Mouse (Mus musculus) ES-E14 (cell line): ENCODE data around the gene Rogdi. TPM values are rescaled to one million over a fixed set of nuclear protein-coding genes. Genes with fewer than 3 reads are reported as not detected.

Experiments
- DNase-seq: peaks from one replicate; pipeline ENCODE4 v3.0.0-alpha.2; 2013; ENCODE audit warnings: low read depth, low spot score
- H3K27ac ChIP-seq: 2 replicates; pipeline ENCODE4 v1.5.1; 2012; ENCODE audit warnings: low read depth, mild to moderate bottlenecking, low read length, moderate library complexity, mixed read lengths; ENCODE audit not compliant: poor library complexity, insufficient read depth, severe bottlenecking
- H3K36me3 ChIP-seq: 2 replicates; pipeline ENCODE4 v1.6.1; 2012; ENCODE audit warnings: mild to moderate bottlenecking, low read length, moderate library complexity, mixed read lengths; ENCODE audit not compliant: control insufficient read depth, poor library complexity, insufficient read depth, severe bottlenecking
- H3K4me1 ChIP-seq, 2 experiments: fragments of 150-350 bp in 1 of 2; sonication (generic) in 1 of 2; 2 replicates each; pipeline ENCODE4 v1.6.1; 2012; ENCODE audit warnings: low read length in 2 of 2, mild to moderate bottlenecking in 1 of 2, mixed read lengths in 1 of 2; ENCODE audit not compliant: control insufficient read depth in 2 of 2, insufficient read depth in 2 of 2, poor library complexity in 1 of 2
- H3K4me3 ChIP-seq, 2 experiments: fragments of 150-350 bp in 1 of 2; sonication (generic) in 1 of 2; 2 replicates each; pipeline ENCODE4 v1.5.1; 2012; ENCODE audit warnings: low read length in 2 of 2, low read depth in 1 of 2, mild to moderate bottlenecking in 1 of 2, mixed read lengths in 1 of 2; ENCODE audit not compliant: insufficient read depth in 1 of 2, poor library complexity in 1 of 2, severe bottlenecking in 1 of 2
- H3K9ac ChIP-seq: 2 replicates; pipeline ENCODE4 v1.6.1; 2012; ENCODE audit warnings: low read depth, mild to moderate bottlenecking, low read length, mixed read lengths; ENCODE audit not compliant: poor library complexity, insufficient read depth, severe bottlenecking
- H3K9me3 ChIP-seq: fragments of 150-350 bp; sonication (generic); 2 replicates; pipeline ENCODE4 v1.6.1; 2012; ENCODE audit warnings: low read depth, mild to moderate bottlenecking, low read length; ENCODE audit not compliant: control insufficient read depth, insufficient read depth
- CHD2 ChIP-seq: IDR thresholded peaks from 2 replicates; pipeline ENCODE4 v1.6.1; 2014; ENCODE audit warnings: mild to moderate bottlenecking, low read depth, low read length, inconsistent platforms
- HCFC1 ChIP-seq: IDR thresholded peaks from 2 replicates; pipeline ENCODE4 v1.6.1; 2012; ENCODE audit warnings: low read length, inconsistent platforms, borderline replicate concordance; ENCODE audit not compliant: insufficient read depth
- MAFK ChIP-seq: IDR thresholded peaks from 2 replicates; pipeline ENCODE4 v1.6.1; 2014; ENCODE audit warnings: mild to moderate bottlenecking, low read depth, low read length, inconsistent platforms; ENCODE audit not compliant: insufficient read depth
- ZC3H11A ChIP-seq: IDR thresholded peaks from 2 replicates; pipeline ENCODE4 v1.6.1; 2012; ENCODE audit warnings: low read depth, mild to moderate bottlenecking, inconsistent platforms, low read length, borderline replicate concordance
- ZNF384 ChIP-seq: IDR thresholded peaks from 2 replicates; pipeline ENCODE4 v1.6.1; 2012; ENCODE audit warnings: low read depth, low read length, inconsistent platforms
- in situ Hi-C, 2 experiments: fragments of 600-800 bp; cut with MboI; formaldehyde crosslinking; loops; one replicate each; pipeline ENCODE4 v1.15.1; 2025; ENCODE audit warnings: low sequenced_read_pairs in 2 of 2, inconsistent platforms in 1 of 2; ENCODE audit not compliant: unreplicated experiment in 2 of 2
- total RNA-seq: library from RNA; depleted of rRNA; stranded (reverse); fragments of 300-350 nt; gene quantifications from 2 replicates; pipeline ENCODE4 v1.2.3, GENCODE M21; 2012

Rogdi gene
- total RNA-seq, 1 experiment = 18.7 TPM

- TF ChIP-seq MAFK (no peak), HCFC1 (no peak), ZNF384 (no peak), CHD2 (no peak), ZC3H11A (no peak)
- Histone ChIP-seq H3K9me3 (no peaks in the 10 kb centered on the region), H3K4me1 (no peaks in the 10 kb centered on the region), H3K36me3 (peaks cover 41% of the 10 kb centered on the region), H3K27ac (no peak overlapping the region), H3K9ac (no peak overlapping the region), H3K4me3 (no peak overlapping the region)
- DNase-seq = no peak
- in situ Hi-C loops = no loop called here
These were observed 10.7 kb upstream of the Rogdi start for GRCm38 (mm10) chr16:5024021-5024420.

- no peaks in the 10 kb centered on the region for H3K9me3 ChIP-seq
- no peak overlapping the region for H3K27ac ChIP-seq
- peaks cover 44% of the 10 kb centered on the region for H3K36me3 ChIP-seq
- no peak overlapping the region for H3K4me3 ChIP-seq
- TF ChIP-seq CHD2 (no peak), ZC3H11A (no peak), ZNF384 (no peak), HCFC1 (no peak), MAFK (no peak)
- DNase-seq = no peak
- in situ Hi-C loops = no loop called here
- peaks cover 11 to 13% of the 10 kb centered on the region in 2 experiments for H3K4me1 ChIP-seq
- no peak overlapping the region for H3K9ac ChIP-seq
These were observed 1.2 kb upstream of the Rogdi start for GRCm38 (mm10) chr16:5014578-5014977.

GRCm38 (mm10) chr16:5012036-5013005 is 1.0 kb downstream of the Rogdi start:
- Histone ChIP-seq H3K9ac (peak overlapping the region; percentile 86), H3K9me3 (no peaks in the 10 kb centered on the region), H3K4me3 (peak overlapping the region; percentile 90 to 91), H3K4me1 (peaks cover 11 to 26% of the 10 kb centered on the region in 2 experiments), H3K27ac (no peak overlapping the region), H3K36me3 (peaks cover 35% of the 10 kb centered on the region)
- TF ChIP-seq ZNF384 (no peak), MAFK (no peak), ZC3H11A (no peak), HCFC1 (no peak), CHD2 (no peak)
- in situ Hi-C loops = no loop called here
- DNase-seq = no peak

GRCm38 (mm10) chr16:5011285-5011684 is 2.1 kb downstream of the Rogdi start:
- in situ Hi-C loops = no loop called here
- Histone ChIP-seq H3K27ac (no peak overlapping the region), H3K9me3 (no peaks in the 10 kb centered on the region), H3K4me1 (peaks cover 11 to 30% of the 10 kb centered on the region in 2 experiments), H3K36me3 (peaks cover 30% of the 10 kb centered on the region), H3K4me3 (no peak overlapping the region), H3K9ac (no peak overlapping the region)
- no peak for DNase-seq
- no peak for TF ChIP-seq ZC3H11A
- TF ChIP-seq HCFC1 = no peak
